Mouse (Mus musculus): ENCODE measurements around the gene Oaf.

- TF ChIP-seq MAZ (IDR thresholded peaks at IDR 0.05; ENCODE audit: low read depth, low read length) = no peak
- no peak for TF ChIP-seq CTCF (conservative IDR thresholded peaks at IDR 0.05 in 1 of 2, IDR thresholded peaks at IDR 0.05 in 1 of 2; ENCODE audit: low read depth in 2 of 2, low read length in 2 of 2)
Measured at GRCm38 (mm10) chr9:43226573-43227160, 13.0 kb downstream of the Oaf start.

All from CH12.LX (cell line).